Mouse (Mus musculus) erythroid progenitor cell, adult 5-6 weeks (primary cell): ENCODE measurements around the gene Pank1. TPM values are rescaled to one million over a fixed set of nuclear protein-coding genes. Genes with fewer than 3 reads are reported as not detected.

Experiments used
- ATAC-seq: replicated peaks from 2 replicates; pipeline ENCODE4 v1.8.0; 2016; ENCODE audit warnings: moderate number of reproducible peaks, mild to moderate bottlenecking, moderate TSS enrichment, inconsistent platforms; ENCODE audit not compliant: poor library complexity, low FRiP score, severe bottlenecking
- total RNA-seq, 2 experiments: library from RNA; stranded (forward) in 1 of 2; stranded (reverse) in 1 of 2; fragments of 150-400 nt in 1 of 2; fragments of 186-747, 209-891 nt in 1 of 2; gene quantifications; 2 replicates each; pipeline versions ENCODE4 v1.2.3 to v1.2.4; 2015 to 2017; ENCODE audit warnings: low replicate concordance in 2 of 2

Gene Pank1
- total RNA-seq (2015; ENCODE audit: low replicate concordance) = 2.9 and 4.0 TPM in 2 replicates
- 0.39 and 2.2 TPM in 2 replicates for total RNA-seq (2017; ENCODE audit: low replicate concordance)

GRCm38 (mm10) chr19:34878603-34879541 lies at the start of gene Pank1:
Pank1 (minus strand) TSS chr19:34879455.
- no peak for ATAC-seq

- peak; percentile 44; the same call in 1 of the 2 replicates for ATAC-seq
Observed at GRCm38 (mm10) chr19:34922603-34922963, 43.3 kb upstream of the Pank1 start.

- ATAC-seq = peak; percentile 97
Observed at GRCm38 (mm10) chr19:34921652-34922602, 42.7 kb upstream of the Pank1 start, which contains the start of gene Kif20b. Kif20b (plus strand) TSS chr19:34922361.

GRCm38 (mm10) chr19:34921253-34921651 lies 42.0 kb upstream of the Pank1 start:
- 0 out of 2 replicates have a peak, but pooled peaks have one; percentile 11 for ATAC-seq

- ATAC-seq = no peak
Observed at GRCm38 (mm10) chr19:34920531-34920930, 41.3 kb upstream of the Pank1 start.

- no peak for ATAC-seq
Observed at GRCm38 (mm10) chr19:34920066-34920465, 40.8 kb upstream of the Pank1 start.

GRCm38 (mm10) chr19:34912366-34912765 lies 33.1 kb upstream of the Pank1 start:
- no peak for ATAC-seq

GRCm38 (mm10) chr19:34906772-34907171 lies 27.5 kb upstream of the Pank1 start:
- ATAC-seq = no peak

- ATAC-seq = no peak
Observed at GRCm38 (mm10) chr19:34905424-34905823, 26.2 kb upstream of the Pank1 start.

GRCm38 (mm10) chr19:34904032-34904431 lies 24.8 kb upstream of the Pank1 start:
- no peak for ATAC-seq

- ATAC-seq = no peak
Observed at GRCm38 (mm10) chr19:34901735-34902134, 22.5 kb upstream of the Pank1 start.

- no peak for ATAC-seq
Observed at GRCm38 (mm10) chr19:34901266-34901665, 22.0 kb upstream of the Pank1 start.

- no peak for ATAC-seq
Observed at GRCm38 (mm10) chr19:34898941-34899340, 19.7 kb upstream of the Pank1 start.

- no peak for ATAC-seq
Observed at GRCm38 (mm10) chr19:34897082-34897965, 18.1 kb upstream of the Pank1 start.

GRCm38 (mm10) chr19:34895082-34895481 lies 15.8 kb upstream of the Pank1 start:
- ATAC-seq = no peak

- ATAC-seq = no peak
Observed at GRCm38 (mm10) chr19:34891590-34891989, 12.3 kb upstream of the Pank1 start.

GRCm38 (mm10) chr19:34890981-34891380 lies 11.7 kb upstream of the Pank1 start:
- ATAC-seq = no peak

GRCm38 (mm10) chr19:34886324-34886723 lies 7.1 kb upstream of the Pank1 start:
- no peak for ATAC-seq

GRCm38 (mm10) chr19:34883526-34884224 lies 4.4 kb upstream of the Pank1 start:
- no peak for ATAC-seq
